Mouse (Mus musculus): ENCODE results near the gene Lrch3.
"Not testable (repeated sequence)": the region's sequence is repeated elsewhere in the genome, so short reads cannot be mapped to it uniquely, and the experiment has no call there.

The Lrch3 gene

GRCm38 (mm10) chr16:33053141-33053540, 139.2 kb downstream of the Lrch3 start:
- in situ Hi-C loops (cut with MboI, MseI): no loop called here

- in situ Hi-C loops (cut with MboI, MseI): not testable (repeated sequence)
These were observed 141.0 kb downstream of the Lrch3 start for GRCm38 (mm10) chr16:33054927-33055326.

DNA sequence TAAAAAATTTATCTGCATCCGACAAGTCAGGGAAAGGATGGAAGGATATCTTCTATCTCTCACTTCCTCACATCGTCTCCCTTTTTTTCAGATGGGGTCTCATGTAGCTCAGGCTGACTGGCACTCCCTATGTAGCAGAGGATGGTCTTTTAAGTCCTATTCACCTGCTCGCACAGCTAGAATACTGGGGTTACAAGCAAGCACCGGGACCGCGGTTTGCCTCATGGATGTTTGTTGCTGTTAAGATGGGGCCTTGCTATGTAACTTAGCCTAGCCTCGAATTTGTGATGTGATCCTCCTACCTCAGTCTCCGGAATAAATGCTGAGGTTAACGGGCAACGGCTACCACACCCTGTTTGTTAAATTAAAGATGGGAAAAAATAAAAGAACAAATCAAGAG, 141.8 kb downstream of the Lrch3 start:
- in situ Hi-C loops (cut with MboI, MseI): no loop called here

DNA sequence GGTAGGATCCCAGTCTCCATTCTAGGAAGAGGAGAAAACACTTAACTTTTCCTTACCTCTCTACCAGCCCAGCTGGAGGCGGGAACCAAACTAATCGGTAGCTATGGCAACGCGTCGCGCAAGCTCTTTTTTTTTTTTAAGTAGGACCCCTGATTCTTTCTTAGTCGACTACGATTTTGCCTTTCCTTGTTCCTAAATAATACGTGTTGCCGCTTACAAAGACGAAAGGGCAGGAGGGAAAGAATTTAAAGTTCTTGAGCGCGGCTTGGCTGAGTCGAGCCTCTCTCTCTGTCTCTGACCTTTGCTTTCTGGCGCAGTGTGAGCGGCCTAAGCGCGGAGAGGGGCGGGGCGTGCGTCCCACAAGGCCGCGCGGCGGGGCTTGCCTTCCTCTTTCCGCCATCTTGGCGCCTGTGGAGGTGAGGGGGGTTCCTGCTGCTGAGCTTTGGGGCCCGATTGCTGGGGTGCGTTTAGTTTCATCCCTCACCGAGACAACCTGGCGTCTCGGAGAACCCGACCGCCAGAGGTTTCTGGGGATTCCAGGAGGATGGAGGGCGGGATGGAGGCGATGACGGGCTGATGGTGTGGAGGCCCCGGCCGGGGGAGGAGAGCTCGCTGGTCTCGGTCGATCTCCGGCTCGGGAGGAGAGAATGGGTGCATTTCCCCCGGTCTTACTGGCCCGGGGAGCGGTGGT, 142.3 kb downstream of the Lrch3 start, which contains the start of the genes Iqcg and Rpl35a:
Iqcg (minus strand) TSS at position 124 of the 691 bp plus-strand sequence.
Rpl35a (plus strand) TSS at position 359 of the 691 bp plus-strand sequence.
- in situ Hi-C loops (cut with MboI, MseI): no loop called here

- in situ Hi-C loops (cut with MboI, MseI): no loop called here
These were observed 142.9 kb downstream of the Lrch3 start for GRCm38 (mm10) chr16:33056786-33057185.

DNA sequence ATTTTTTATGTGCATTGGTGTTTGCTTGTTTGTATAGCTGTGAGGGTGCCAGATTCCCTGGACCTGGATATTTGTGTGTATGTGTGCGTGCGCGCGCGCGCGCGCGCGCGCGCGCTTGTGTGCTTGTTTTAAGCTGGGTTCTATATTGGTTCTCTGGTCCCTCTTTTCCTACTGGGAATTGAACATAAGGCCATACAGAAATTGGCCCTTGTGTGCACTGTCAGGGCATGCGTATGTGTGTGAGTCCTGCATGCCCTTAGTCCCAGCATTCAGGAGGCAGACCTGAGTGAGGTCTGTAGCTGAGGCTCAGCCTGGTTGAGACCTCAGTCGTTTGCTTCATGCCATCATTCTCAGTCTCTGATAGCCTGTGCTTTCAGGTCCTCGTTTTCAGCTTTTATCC, 144.1 kb downstream of the Lrch3 start:
- in situ Hi-C loops (cut with MboI, MseI): no loop called here

DNA sequence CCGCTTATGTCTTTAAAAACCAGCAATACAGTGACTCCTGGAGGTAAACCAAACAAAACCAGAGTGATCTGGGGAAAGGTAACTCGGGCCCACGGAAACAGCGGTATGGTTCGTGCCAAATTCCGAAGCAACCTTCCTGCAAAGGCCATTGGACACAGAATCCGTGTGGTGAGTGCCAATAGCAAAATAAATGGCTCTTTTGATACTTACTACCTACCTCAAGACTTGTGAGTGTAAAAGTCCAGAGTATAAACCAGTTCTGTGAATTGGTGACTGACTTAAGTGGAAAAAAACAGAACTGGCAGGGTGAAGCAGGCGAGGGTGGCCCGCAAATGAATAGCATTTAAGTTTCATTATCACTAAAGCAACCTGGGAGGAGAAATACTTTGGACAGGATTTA, 144.8 kb downstream of the Lrch3 start:
- in situ Hi-C loops (cut with MboI, MseI): not testable (repeated sequence)

GRCm38 (mm10) chr16:33059471-33059870, 145.6 kb downstream of the Lrch3 start:
- in situ Hi-C loops (cut with MboI, MseI): no loop called here

GRCm38 (mm10) chr16:33060926-33061325, 147.0 kb downstream of the Lrch3 start:
- in situ Hi-C loops (cut with MboI, MseI): loop anchor here (10.0 kb wide), 1 partner anchor 1976 kb away; the partner anchor contains the start of gene Xxylt1

DNA sequence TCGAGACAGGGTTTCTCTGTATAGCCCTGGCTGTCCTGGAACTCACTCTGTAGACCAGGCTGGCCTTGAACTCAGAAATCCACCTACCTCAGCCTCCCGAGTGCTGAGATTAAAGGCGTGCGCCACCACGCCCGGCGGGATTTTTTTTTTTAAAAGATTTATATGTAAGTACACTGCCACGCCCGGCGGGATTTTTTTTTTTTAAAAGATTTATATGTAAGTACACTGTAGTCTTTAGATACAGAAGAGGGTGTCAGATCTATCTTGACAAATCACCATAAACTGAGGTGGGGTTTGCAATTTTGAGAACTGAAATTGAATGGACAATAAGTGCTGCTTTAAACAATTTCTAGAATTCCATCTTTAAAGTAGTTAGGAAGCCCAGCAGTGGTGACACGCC, 147.5 kb downstream of the Lrch3 start:
- in situ Hi-C loops (cut with MboI, MseI): loop anchor here (10.0 kb wide), 1 partner anchor 1977 kb away; the partner anchor contains the start of gene Xxylt1

DNA sequence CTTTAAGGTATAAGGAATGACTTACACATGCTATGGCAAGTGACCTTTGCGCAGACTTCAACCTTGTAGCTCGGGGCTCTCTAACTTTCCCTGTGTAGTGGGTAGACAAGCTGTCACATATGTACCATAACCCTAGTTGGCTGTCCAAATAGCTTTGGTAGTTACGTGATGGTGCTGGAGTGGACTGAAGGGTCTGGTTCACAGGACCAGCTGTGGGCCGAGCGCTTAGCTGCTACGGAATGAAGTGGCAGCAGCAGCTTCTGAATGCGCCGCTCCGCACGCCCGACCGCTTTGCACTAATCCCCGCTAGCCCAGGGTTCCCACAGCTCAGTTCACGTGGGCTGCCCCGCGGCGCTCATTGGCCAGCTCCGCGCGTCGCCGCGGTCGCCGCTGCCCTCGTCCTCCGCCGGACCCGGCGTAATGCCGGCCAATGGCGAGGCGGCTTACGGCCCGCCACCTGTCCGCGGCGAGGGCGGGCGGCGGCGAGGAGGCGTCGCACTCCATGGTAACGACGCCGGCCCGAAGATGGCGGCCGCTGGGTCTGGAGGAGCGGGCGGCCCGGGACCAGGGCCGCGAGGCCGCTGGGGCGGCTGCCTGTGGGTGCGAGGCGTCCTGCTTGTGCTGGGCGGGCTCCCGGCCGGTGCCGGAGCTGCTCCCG, 148.3 kb downstream of the Lrch3 start, which contains the start of gene Lmln:
Lmln (plus strand) TSS at position 498 of the 658 bp plus-strand sequence.
- in situ Hi-C loops (cut with MboI, MseI): loop anchor here (10.0 kb wide), 1 partner anchor 1977 kb away; the partner anchor contains the start of gene Xxylt1

GRCm38 (mm10) chr16:33062682-33063131, 148.8 kb downstream of the Lrch3 start:
- in situ Hi-C loops (cut with MboI, MseI): loop anchor here (10.0 kb wide), 1 partner anchor 1978 kb away; the partner anchor contains the start of gene Xxylt1

DNA sequence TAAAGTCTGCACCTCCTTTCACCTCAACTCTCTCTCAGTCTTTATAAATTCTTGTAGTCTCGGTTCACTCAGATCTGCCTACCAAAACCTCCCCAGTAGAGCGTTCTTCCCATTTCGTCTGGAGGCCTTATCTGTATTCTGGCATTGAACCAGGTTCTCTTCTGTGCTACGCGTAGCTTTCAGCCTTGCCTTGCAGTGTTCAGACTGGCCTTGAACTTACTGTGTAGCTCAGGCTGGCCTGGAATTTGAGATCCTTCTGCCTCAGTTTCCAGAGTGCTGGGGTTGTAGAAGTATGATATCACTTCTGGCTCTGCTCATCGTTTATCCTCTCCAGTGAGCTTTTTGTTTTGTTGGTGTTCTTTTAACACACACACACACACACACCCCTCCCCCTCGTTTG, 149.4 kb downstream of the Lrch3 start:
- in situ Hi-C loops (cut with MboI, MseI): loop anchor here (10.0 kb wide), 1 partner anchor 1978 kb away; the partner anchor contains the start of gene Xxylt1

DNA sequence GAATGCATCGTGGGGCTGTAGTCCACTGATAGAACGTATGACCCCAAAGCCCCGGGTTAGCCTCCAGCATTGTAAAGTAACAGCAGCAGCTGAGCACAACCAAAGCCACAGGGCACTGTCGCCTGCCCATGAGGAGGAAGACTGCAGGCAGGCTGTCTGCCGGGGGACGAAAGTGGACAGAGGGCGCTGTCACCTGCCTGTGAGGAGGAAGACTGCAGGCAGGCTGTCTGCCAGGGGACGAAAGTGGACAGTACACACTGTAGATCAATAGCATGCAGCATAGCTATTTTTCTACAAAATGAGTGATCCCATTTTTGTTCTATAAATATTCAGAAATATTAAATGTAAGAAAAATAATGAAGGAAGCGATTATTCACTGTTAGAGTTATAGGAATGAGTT, 150.7 kb downstream of the Lrch3 start:
- in situ Hi-C loops (cut with MboI, MseI): loop anchor here (10.0 kb wide), 1 partner anchor 1980 kb away; the partner anchor contains the start of gene Xxylt1

Measured in T-helper 1 cell (primary cell).